Mouse (Mus musculus): Measurements from ENCODE around the gene Lrtm2. TPM values are rescaled to one million over a fixed set of nuclear protein-coding genes. Genes with fewer than 3 reads are reported as not detected.
A peak's percentile ranks its signal among the peaks of the same experiment; 100 is the strongest.

Lrtm2 gene
- polyA plus RNA-seq, 1 experiment from 2014 or later = 0.29 TPM

DNA sequence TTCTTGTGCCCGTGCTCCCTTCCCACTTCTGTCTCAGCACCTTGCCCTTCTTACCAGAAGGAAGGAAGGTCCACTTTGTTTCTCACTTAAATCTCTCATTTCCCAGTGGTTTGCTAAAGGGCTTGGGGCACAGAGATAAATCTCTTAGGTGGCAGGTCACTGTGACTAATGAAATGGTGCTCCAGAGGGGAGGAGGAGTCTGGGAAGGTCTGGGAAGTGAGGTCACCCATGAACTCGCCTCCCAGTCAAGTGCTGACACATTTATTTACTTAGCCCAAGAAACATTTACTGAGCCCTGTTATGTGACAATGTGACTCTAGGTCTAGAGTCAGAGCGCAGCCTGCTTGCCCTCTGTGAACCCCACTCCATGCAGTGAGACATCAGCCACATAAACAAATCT lies 2.6 kb upstream of the Lrtm2 start:
- peak; percentile 67; the same call in 1 of the 2 replicates for TF ChIP-seq EP300 (IDR thresholded peaks at IDR 0.05)
- TF ChIP-seq CTCF (IDR thresholded peaks at IDR 0.05) = no peak
- no peak overlapping the region for H3K4me3 ChIP-seq (ENCODE audit: low read depth, low read length)
- H3K9ac ChIP-seq (replicated peaks; ENCODE audit: low read depth) = no peak overlapping the region
- DNase-seq (ENCODE audit: low spot score) (peak; percentile 90), ATAC-seq (peak; percentile 89)
- H3K9me3 ChIP-seq (ENCODE audit: low read length) = no peaks in the 10 kb centered on the region
- WGBS = 6% methylated on average over 3 of the region's 3 CpGs
- H3K36me3 ChIP-seq (ENCODE audit: insufficient read depth, low read length) = no peaks in the 10 kb centered on the region
- peaks cover 4% of the 10 kb centered on the region; the same call in 1 of the 2 replicates for H3K4me1 ChIP-seq (ENCODE audit: insufficient read depth, low read depth, low read length)
- no peak overlapping the region; the same call in 1 of the 2 replicates for H3K4me2 ChIP-seq (replicated peaks; ENCODE audit: low read depth, low read length)
- no peak overlapping the region for H3K27ac ChIP-seq (ENCODE audit: low read length)
- peaks cover 23% of the 10 kb centered on the region for H3K27me3 ChIP-seq (replicated peaks; ENCODE audit: insufficient read depth, low read length)

DNA sequence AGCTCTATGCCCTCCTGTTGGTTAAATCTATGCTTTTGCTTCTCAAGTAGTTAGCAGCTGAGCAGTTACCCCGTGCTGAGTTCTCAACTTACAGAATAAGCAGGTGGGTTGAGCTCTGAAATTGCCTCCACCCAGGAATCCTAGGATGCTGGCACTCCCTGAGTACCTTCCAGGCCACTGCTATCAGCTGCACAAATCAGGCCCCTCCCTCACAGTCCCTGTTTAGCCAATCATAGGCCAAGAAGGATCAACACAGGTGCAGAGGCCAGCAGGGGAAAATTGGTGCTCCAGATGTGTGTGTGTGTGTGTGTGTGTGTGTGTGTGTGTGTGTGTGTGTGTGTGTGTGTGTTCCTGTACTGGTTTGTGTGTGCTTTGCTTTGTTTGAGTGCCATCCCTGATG lies 1.5 kb upstream of the Lrtm2 start:
- no peak overlapping the region for H3K27ac ChIP-seq (ENCODE audit: low read length)
- peaks cover 4% of the 10 kb centered on the region; the same call in 1 of the 2 replicates for H3K4me1 ChIP-seq (ENCODE audit: insufficient read depth, low read depth, low read length)
- peaks cover 26% of the 10 kb centered on the region for H3K27me3 ChIP-seq (replicated peaks; ENCODE audit: insufficient read depth, low read length)
- no peaks in the 10 kb centered on the region for H3K36me3 ChIP-seq (ENCODE audit: insufficient read depth, low read length)
- no peak overlapping the region for H3K4me2 ChIP-seq (replicated peaks; ENCODE audit: low read depth, low read length)
- H3K4me3 ChIP-seq (ENCODE audit: low read depth, low read length) = no peak overlapping the region
- TF ChIP-seq EP300 (IDR thresholded peaks at IDR 0.05) (no peak), CTCF (IDR thresholded peaks at IDR 0.05) (no peak)
- no peaks in the 10 kb centered on the region for H3K9me3 ChIP-seq (ENCODE audit: low read length)
- ATAC-seq (peak; percentile 36), DNase-seq (ENCODE audit: low spot score) (peak; percentile 51)
- WGBS = 10% methylated on average over 1 of the region's 1 CpGs
- H3K9ac ChIP-seq (replicated peaks; ENCODE audit: low read depth) = no peak overlapping the region

DNA sequence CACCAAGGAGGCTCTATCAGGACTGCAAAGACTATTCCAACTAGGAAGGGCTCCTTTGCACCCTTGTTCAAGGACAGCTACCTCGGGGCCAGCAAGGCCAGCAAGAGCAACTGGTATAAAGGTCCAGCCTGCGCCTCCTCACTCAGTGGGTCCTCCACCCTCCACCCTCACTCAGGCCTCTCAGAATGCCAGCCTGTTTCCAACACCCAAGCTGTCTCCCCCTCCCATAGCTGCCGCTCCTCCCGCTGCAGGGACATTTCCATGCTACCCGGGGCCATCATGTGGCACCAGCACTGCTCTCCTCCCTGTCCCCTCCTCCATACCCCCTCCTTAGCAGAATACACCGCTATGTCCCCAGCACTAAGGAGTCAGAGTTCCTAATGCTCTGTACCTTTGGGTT lies 630 bp downstream of the Lrtm2 start:
- Histone ChIP-seq H3K27me3 (replicated peaks; ENCODE audit: insufficient read depth, low read length) (peaks cover 26% of the 10 kb centered on the region), H3K9me3 (ENCODE audit: low read length) (no peaks in the 10 kb centered on the region), H3K4me3 (ENCODE audit: low read depth, low read length) (no peak overlapping the region), H3K4me1 (ENCODE audit: insufficient read depth, low read depth, low read length) (peaks cover 4% of the 10 kb centered on the region; the same call in 1 of the 2 replicates), H3K27ac (ENCODE audit: low read length) (no peak overlapping the region), H3K36me3 (ENCODE audit: insufficient read depth, low read length) (no peaks in the 10 kb centered on the region), H3K9ac (replicated peaks; ENCODE audit: low read depth) (no peak overlapping the region), H3K4me2 (replicated peaks; ENCODE audit: low read depth, low read length) (no peak overlapping the region)
- ATAC-seq (no peak), DNase-seq (ENCODE audit: low spot score) (no peak)
- 8% methylated on average over 6 of the region's 6 CpGs for WGBS
- TF ChIP-seq EP300 (IDR thresholded peaks at IDR 0.05) (no peak), CTCF (IDR thresholded peaks at IDR 0.05) (no peak)

DNA sequence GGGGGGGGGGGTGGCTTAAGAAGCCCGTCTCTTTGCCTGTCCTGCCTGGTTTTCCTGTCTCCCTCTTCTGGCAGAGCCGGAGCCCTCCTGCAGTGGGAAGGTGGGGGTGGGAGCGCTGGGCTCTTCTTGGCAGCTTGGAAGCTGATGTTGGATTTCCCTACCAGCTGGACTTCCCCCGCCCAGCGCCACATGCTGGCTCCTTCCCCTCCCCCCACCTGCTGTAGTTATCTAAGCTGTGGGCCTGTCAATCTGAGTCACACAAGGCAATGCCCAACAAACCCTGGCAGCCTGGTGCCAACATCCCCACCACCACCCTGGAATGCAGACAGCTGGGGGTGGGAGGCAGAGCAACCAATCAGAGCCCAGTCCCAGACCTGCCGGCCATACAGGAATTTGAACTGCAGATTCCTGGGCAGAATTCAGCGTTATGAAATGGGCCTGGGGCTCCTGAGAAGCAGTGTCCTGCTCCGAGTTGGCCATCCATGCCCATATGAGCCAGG lies 1.3 kb downstream of the Lrtm2 start:
- no peak overlapping the region for H3K27ac ChIP-seq (ENCODE audit: low read length)
- H3K4me1 ChIP-seq (ENCODE audit: insufficient read depth, low read depth, low read length) = peaks cover 4% of the 10 kb centered on the region; the same call in 1 of the 2 replicates
- DNase-seq (ENCODE audit: low spot score) = peak; percentile 66
- H3K4me3 ChIP-seq (ENCODE audit: low read depth, low read length) = no peak overlapping the region
- peaks cover 26% of the 10 kb centered on the region for H3K27me3 ChIP-seq (replicated peaks; ENCODE audit: insufficient read depth, low read length)
- H3K4me2 ChIP-seq (replicated peaks; ENCODE audit: low read depth, low read length) = no peak overlapping the region
- no peaks in the 10 kb centered on the region for H3K9me3 ChIP-seq (ENCODE audit: low read length)
- peak; percentile 34; the same call in 1 of the 2 replicates for TF ChIP-seq CTCF (IDR thresholded peaks at IDR 0.05)
- 0 out of 2 replicates have a peak, but pooled peaks have one; percentile 38 for TF ChIP-seq EP300 (IDR thresholded peaks at IDR 0.05)
- ATAC-seq = peak; percentile 53
- no peaks in the 10 kb centered on the region for H3K36me3 ChIP-seq (ENCODE audit: insufficient read depth, low read length)
- H3K9ac ChIP-seq (replicated peaks; ENCODE audit: low read depth) = no peak overlapping the region
- 1% methylated on average over 8 of the region's 8 CpGs for whole genome bisulfite sequencing

DNA sequence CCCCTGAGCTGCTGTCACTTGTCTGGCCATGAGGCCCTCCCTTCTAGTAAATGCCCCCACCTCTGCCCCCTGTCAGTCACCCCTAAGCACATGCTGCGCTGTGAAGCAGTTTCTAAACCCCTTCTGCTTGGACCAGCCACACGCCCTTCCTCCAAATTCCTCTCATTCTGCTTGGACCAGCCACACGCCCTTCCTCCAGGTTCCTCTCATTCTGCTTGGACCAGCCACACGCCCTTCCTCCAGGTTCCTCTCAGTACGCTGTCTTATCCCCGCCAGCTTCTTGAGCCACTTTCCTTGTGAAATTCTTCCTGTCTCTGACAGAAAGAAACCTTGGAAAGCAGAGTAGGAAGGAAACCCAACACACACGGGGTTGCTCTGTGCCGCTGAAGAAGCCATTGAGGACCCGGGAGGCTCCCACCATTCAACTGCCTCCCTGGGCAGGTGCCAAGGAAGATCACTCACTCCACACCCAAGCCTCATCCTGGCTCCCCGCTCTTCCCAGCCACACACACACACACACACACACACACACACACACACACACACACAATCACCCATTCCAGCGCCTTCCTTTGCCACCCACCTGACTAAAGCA lies 1.9 kb downstream of the Lrtm2 start:
- DNase-seq (ENCODE audit: low spot score) (peak; percentile 44), ATAC-seq (peak; percentile 30)
- Histone ChIP-seq H3K4me2 (replicated peaks; ENCODE audit: low read depth, low read length) (0 out of 2 replicates have a peak overlapping the region, but pooled peaks have one; percentile 17), H3K4me3 (ENCODE audit: low read depth, low read length) (no peak overlapping the region), H3K9me3 (ENCODE audit: low read length) (no peaks in the 10 kb centered on the region), H3K27me3 (replicated peaks; ENCODE audit: insufficient read depth, low read length) (peaks cover 26% of the 10 kb centered on the region), H3K9ac (replicated peaks; ENCODE audit: low read depth) (no peak overlapping the region), H3K36me3 (ENCODE audit: insufficient read depth, low read length) (no peaks in the 10 kb centered on the region), H3K4me1 (ENCODE audit: insufficient read depth, low read depth, low read length) (peaks cover 4% of the 10 kb centered on the region; the same call in 1 of the 2 replicates), H3K27ac (ENCODE audit: low read length) (no peak overlapping the region)
- TF ChIP-seq EP300 (IDR thresholded peaks at IDR 0.05) = no peak
- no peak for TF ChIP-seq CTCF (IDR thresholded peaks at IDR 0.05)
- WGBS = 4% methylated on average over 11 of the region's 11 CpGs

DNA sequence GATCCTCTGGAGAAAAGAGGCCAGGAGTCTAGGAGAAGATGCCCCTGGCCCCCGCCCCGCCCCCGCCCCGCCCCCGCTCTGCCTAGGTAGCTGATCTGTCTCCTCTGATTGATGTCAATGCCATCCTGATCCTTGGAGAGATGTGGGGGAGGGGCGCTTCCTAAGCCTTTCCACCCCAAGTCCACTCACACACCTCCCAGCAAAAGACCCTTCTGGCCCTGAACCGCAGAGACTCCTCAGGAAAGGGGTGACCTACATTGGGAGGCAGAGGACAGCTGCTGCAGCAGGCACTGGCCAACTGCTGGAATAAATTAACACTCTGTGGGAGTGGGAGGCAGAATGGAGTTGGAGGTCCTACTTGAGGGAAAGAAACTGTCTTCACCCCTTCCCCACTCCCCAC lies 4.0 kb downstream of the Lrtm2 start:
- Histone ChIP-seq H3K4me1 (ENCODE audit: insufficient read depth, low read depth, low read length) (peaks cover 4% of the 10 kb centered on the region; the same call in 1 of the 2 replicates), H3K9me3 (ENCODE audit: low read length) (no peaks in the 10 kb centered on the region), H3K27ac (ENCODE audit: low read length) (no peak overlapping the region), H3K9ac (replicated peaks; ENCODE audit: low read depth) (no peak overlapping the region), H3K36me3 (ENCODE audit: insufficient read depth, low read length) (no peaks in the 10 kb centered on the region), H3K4me2 (replicated peaks; ENCODE audit: low read depth, low read length) (no peak overlapping the region), H3K4me3 (ENCODE audit: low read depth, low read length) (no peak overlapping the region), H3K27me3 (replicated peaks; ENCODE audit: insufficient read depth, low read length) (peaks cover 21% of the 10 kb centered on the region)
- no peak for ATAC-seq
- DNase-seq (ENCODE audit: low spot score) = no peak
- 32% methylated on average over 7 of the region's 7 CpGs for WGBS
- TF ChIP-seq EP300 (IDR thresholded peaks at IDR 0.05) (no peak), CTCF (IDR thresholded peaks at IDR 0.05) (no peak)
